Mouse (Mus musculus) hindbrain, embryonic 12.5 days (tissue): ENCODE data around the gene Ripply3. TPM values are rescaled to one million over a fixed set of nuclear protein-coding genes. Genes with fewer than 3 reads are reported as not detected.
"Not testable (repeated sequence)": the region's sequence is repeated elsewhere in the genome, so short reads cannot be mapped to it uniquely, and the experiment has no call there.

Source experiments
- ATAC-seq: fragments of 200-750 bp; cut with Nextera tagmentation; 2 replicates; pipeline ENCODE4 v1.8.0; 2017; ENCODE audit warnings: moderate TSS enrichment; ENCODE audit not compliant: low FRiP score
- H3K27ac ChIP-seq: fragments of 300-500 bp; sonication (generic); 2 replicates; pipeline ENCODE4 v1.5.1; 2016; ENCODE audit warnings: mild to moderate bottlenecking
- H3K27me3 ChIP-seq: fragments of 300-500 bp; sonication (generic); 2 replicates; pipeline ENCODE4 v1.6.1; 2016; ENCODE audit warnings: mild to moderate bottlenecking
- H3K36me3 ChIP-seq: fragments of 300-500 bp; sonication (generic); 2 replicates; pipeline ENCODE4 v1.6.1; 2016; ENCODE audit warnings: mild to moderate bottlenecking
- H3K4me1 ChIP-seq: fragments of 300-500 bp; sonication (generic); 2 replicates; pipeline ENCODE4 v1.6.1; 2016
- H3K4me2 ChIP-seq: fragments of 300-500 bp; sonication (generic); replicated peaks from 2 replicates; pipeline ENCODE4 v1.6.1; 2016; ENCODE audit warnings: mild to moderate bottlenecking
- H3K4me3 ChIP-seq: fragments of 300-500 bp; sonication (generic); 2 replicates; pipeline ENCODE4 v1.5.1; 2016; ENCODE audit warnings: mild to moderate bottlenecking
- H3K9ac ChIP-seq: fragments of 300-500 bp; sonication (generic); 2 replicates; pipeline ENCODE4 v1.6.1; 2016; ENCODE audit warnings: mild to moderate bottlenecking, moderate library complexity
- H3K9me3 ChIP-seq: fragments of 300-500 bp; sonication (generic); replicated peaks from 2 replicates; pipeline ENCODE4 v1.6.1; 2016; ENCODE audit warnings: mild to moderate bottlenecking
- WGBS: fragments of 180-500 bp; shearing (Covaris S2); methylation state at CpG from one replicate; pipeline ENCODE4 v1.1.7; 2016; 5-methylcytosine and 5-hydroxymethylcytosine counted together
- polyA plus RNA-seq: library from polyadenylated mRNA; unstranded; fragments of >200 nt; fragmentation: Nextera tagmentation; extraction: Ambion mirVana; gene quantifications from 2 replicates; pipeline ENCODE4 v1.2.1, GENCODE M21; 2016

Ripply3 gene
- polyA plus RNA-seq, 1 experiment from 2014 or later, result 3.7 TPM

DNA sequence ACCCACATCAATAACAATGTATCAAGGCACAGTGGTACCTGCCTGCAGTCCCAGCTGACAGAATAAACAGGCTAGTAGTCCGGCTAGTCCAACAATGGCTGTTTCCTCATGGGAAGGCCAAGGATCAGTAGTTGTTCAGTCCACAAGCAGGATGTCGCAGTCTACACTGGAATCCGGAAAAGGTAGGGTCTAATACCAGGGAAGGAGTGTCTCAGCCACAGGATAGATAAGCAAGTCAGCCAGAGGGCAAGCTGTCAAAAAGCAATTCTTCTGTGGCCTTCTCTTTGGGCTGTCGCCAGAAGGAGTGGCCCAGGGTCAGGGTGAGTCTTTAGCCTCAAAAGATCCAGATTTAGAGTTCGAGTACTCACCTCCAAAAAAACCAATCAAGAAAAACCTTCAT lies 10.5 kb upstream of the Ripply3 start:
- Histone ChIP-seq H3K9me3 (no peaks in the 10 kb centered on the region), H3K27me3 (no peaks in the 10 kb centered on the region), H3K9ac (no peak overlapping the region), H3K4me2 (no peak overlapping the region), H3K36me3 (no peaks in the 10 kb centered on the region), H3K27ac (no peak overlapping the region), H3K4me3 (no peak overlapping the region), H3K4me1 (peaks cover 5% of the 10 kb centered on the region)
- 77% methylated on average over 5 of the region's 5 CpGs for WGBS
- ATAC-seq, result no peak

DNA sequence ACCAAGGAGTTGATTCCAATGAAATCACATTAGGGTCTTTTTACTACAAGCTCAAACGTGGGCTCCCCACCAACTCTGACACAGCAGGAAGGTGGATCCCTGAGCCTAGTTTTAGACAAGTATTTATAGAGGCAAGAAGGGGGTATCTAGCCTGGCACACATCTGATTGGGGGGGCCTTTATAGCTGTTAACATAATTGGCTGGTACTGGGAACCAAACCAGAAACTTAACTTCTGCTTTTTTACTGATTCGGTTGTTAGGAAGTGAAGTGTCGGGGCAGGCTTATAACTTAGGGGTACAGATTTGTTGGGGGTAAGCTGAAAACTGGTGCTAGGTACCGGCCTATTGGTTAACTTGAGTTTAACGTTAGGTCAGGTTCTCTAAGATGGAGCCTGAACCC lies 8.0 kb upstream of the Ripply3 start:
- Histone ChIP-seq H3K4me3 (no peak overlapping the region), H3K4me1 (no peaks in the 10 kb centered on the region), H3K9me3 (no peaks in the 10 kb centered on the region), H3K4me2 (no peak overlapping the region), H3K9ac (no peak overlapping the region), H3K27ac (no peak overlapping the region), H3K27me3 (peaks cover 3% of the 10 kb centered on the region; the same call in 1 of the 2 replicates), H3K36me3 (no peaks in the 10 kb centered on the region)
- ATAC-seq, result no peak
- WGBS, result 83% methylated on average over 5 of the region's 5 CpGs

DNA sequence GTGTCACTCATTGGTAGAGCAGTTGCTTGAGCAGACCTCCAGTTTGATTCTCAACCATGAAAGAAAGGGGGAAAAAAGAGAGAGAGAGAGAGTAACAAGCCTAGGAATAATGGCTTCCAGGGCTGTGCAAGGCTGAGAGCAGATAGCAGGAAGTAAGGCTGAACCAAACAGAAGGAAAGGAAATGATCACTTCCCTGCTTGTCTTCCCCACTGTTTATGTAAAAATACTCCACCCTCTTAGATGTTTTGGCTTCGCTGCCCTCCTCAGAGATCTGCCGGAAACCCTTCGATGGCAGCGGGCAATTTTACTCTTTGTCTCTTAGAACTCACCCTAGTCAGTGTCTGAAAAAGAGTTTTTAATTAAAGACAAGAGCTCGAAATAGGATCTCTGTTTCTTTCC lies 4.5 kb upstream of the Ripply3 start:
- Histone ChIP-seq H3K9me3 (no peaks in the 10 kb centered on the region), H3K27ac (no peak overlapping the region), H3K9ac (no peak overlapping the region), H3K36me3 (no peaks in the 10 kb centered on the region), H3K4me1 (peaks cover 10% of the 10 kb centered on the region), H3K4me3 (no peak overlapping the region), H3K4me2 (no peak overlapping the region), H3K27me3 (peaks cover 33% of the 10 kb centered on the region)
- 67% methylated on average over 5 of the region's 5 CpGs for WGBS
- no peak for ATAC-seq

DNA sequence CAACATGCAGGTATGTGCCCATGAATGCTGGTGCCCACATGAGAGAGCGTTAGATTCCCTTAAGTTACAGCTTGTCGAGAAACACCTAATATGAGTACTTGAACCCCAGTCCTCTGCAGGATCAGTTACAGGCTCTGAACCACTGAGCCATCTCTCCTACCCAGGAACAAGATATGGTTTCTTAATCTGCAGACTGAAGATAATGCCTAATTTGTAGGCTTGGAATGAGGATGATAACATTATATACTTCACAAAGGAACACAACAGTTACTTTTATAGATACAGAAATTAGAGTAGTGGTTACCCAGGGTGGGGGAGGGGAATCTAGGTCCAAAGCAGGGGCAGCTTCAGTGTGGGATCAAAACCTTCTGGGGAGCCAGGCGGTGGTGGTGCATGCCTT lies 2.2 kb upstream of the Ripply3 start:
- no peak overlapping the region for H3K9ac ChIP-seq
- WGBS, result 93% methylated on average over 3 of the region's 3 CpGs
- H3K9me3 ChIP-seq, result no peaks in the 10 kb centered on the region
- H3K4me1 ChIP-seq, result peaks cover 21% of the 10 kb centered on the region
- H3K4me2 ChIP-seq, result no peak overlapping the region
- no peak overlapping the region for H3K27ac ChIP-seq
- no peak for ATAC-seq
- no peaks in the 10 kb centered on the region for H3K36me3 ChIP-seq
- peaks cover 48% of the 10 kb centered on the region for H3K27me3 ChIP-seq
- H3K4me3 ChIP-seq, result no peak overlapping the region

DNA sequence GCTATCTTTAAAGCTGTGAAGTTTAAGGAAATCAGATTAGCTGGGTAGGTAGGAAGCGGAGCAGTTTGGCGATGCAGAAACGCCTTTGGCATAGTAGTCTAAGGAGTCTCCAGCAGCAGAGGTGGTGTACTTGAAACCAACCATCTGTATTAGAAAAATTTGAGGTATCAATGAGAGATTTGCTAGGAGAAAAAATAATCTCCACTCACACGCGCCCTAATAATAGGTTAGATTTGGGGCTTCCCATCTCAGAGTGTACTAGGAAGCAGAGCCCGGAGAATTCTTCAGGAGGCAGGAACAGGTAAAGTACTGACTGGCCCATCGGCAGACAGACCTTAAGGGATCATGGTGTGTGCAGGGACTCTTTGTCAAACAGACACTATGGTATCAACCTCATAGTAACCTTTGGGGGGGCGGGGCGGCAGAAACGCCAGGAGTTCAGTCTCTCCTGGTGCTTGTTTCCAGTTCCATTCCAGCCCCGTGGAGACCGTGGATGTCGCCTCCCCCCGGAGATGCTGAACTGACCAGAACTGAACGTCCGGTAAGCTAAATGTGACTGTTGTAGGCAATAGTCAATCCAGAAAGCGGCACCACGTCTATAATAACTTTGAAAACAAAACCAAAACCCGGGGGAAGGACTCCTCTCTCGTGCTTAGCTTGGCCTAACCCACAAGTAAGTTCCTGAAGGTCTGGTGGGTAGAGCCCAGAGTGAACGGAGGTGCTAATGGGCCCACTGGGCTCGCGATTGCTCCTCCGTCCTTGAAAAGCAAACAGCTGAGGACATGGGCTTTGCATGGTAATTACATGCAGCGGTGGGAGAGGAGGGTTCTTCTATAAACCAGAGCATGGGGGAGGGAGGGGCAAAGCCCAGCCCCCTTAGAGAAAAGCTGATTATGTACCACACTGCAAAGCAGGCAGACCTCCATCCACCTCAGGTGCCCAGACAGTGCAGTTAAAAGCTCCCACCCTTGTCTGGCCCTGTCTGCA lies 954 bp downstream of the Ripply3 start:
- no peak overlapping the region; the same call in 1 of the 2 replicates for H3K9ac ChIP-seq
- H3K9me3 ChIP-seq, result no peaks in the 10 kb centered on the region
- peak overlapping the region; percentile 37 for H3K4me3 ChIP-seq
- ATAC-seq, result peak; percentile 55
- H3K27ac ChIP-seq, result no peak overlapping the region
- peaks cover 48% of the 10 kb centered on the region for H3K27me3 ChIP-seq
- H3K4me1 ChIP-seq, result peaks cover 21% of the 10 kb centered on the region
- 9% methylated on average over 25 of the region's 25 CpGs for WGBS
- no peaks in the 10 kb centered on the region for H3K36me3 ChIP-seq
- H3K4me2 ChIP-seq, result peak overlapping the region; percentile 58

DNA sequence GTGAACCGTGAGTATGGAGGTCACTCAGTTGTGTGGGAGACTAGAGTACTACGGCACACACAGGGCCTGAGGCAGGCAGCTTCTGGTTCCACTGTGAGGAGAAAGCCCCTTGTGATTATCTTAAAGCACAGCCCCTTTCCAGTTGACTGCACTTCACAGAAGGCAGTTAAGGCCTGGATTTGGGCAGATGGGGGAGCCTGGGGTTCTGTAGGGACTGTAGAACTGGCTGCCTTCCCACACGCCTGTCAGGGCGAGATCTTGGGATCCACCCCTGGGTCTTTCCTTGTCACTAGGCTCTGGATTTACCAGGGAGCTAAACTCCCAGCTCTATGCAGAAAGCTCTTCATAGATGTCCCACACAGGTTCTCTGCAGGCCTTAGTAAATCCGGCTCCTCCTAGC lies 2.2 kb downstream of the Ripply3 start:
- H3K9me3 ChIP-seq, result no peaks in the 10 kb centered on the region
- no peak overlapping the region for H3K4me2 ChIP-seq
- peak; percentile 61 for ATAC-seq
- H3K36me3 ChIP-seq, result no peaks in the 10 kb centered on the region
- peaks cover 45% of the 10 kb centered on the region for H3K27me3 ChIP-seq
- WGBS, result 54% methylated on average over 5 of the region's 5 CpGs
- peaks cover 21% of the 10 kb centered on the region for H3K4me1 ChIP-seq
- no peak overlapping the region for H3K9ac ChIP-seq
- no peak overlapping the region for H3K27ac ChIP-seq
- H3K4me3 ChIP-seq, result no peak overlapping the region

DNA sequence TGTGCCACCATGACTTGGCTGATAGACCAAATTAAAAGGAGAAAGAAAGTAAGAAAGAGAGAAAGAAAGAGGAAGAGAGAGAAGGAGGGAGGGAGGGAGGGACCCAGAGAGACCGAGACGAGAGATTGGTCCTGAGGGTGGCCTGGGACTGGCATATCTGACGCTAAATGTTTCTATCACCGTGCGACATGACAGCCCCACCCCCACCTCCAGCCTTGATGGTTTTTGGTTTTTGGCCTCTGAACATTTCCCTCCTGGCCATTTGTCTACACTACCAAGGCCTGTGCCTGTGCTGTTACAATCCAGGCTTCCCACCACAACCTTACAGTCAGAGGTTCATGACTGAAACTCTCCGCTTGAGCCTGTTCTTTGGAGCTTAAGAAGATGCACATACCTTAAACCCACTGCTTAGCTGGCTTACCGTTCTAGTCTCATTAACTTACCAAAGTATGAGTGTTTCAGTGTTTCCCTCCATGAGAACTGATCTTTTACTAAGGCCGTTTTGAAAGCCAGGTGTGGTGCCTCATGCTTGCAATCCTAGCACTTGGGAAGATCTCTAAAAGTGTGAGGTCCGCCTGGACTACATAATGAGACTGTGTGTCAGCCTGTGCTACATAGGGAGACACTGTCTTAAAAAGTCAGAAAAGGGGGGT lies 3.1 kb downstream of the Ripply3 start:
- H3K27me3 ChIP-seq, result peaks cover 37% of the 10 kb centered on the region
- 82% methylated on average over 9 of the region's 9 CpGs for WGBS
- no peak overlapping the region for H3K4me2 ChIP-seq
- H3K9ac ChIP-seq, result no peak overlapping the region
- H3K36me3 ChIP-seq, result no peaks in the 10 kb centered on the region
- H3K27ac ChIP-seq, result no peak overlapping the region
- peaks cover 21% of the 10 kb centered on the region for H3K4me1 ChIP-seq
- H3K9me3 ChIP-seq, result no peaks in the 10 kb centered on the region
- H3K4me3 ChIP-seq, result no peak overlapping the region
- ATAC-seq, result no peak

DNA sequence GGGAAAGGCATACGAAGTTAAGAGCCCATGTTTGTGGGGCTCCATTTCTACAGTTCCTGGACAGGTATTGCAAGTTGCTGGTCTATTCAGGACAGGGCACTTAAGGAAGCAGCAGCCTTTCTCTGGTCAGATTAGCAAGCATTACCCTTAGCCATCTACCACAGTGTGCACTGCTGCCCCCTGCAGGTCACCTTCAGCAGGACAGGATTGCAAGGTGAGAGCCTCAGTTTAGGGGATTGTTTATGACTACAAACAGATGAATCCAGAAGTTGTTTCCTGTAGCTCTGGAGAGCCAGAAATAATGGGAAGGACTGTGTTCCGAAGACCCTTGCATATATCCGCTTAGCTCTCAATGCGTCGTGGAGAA lies 3.6 kb downstream of the Ripply3 start:
- Histone ChIP-seq H3K4me3 (no peak overlapping the region), H3K27me3 (peaks cover 33% of the 10 kb centered on the region), H3K36me3 (no peaks in the 10 kb centered on the region), H3K9ac (no peak overlapping the region), H3K4me1 (peaks cover 21% of the 10 kb centered on the region), H3K4me2 (no peak overlapping the region), H3K9me3 (no peaks in the 10 kb centered on the region), H3K27ac (no peak overlapping the region)
- ATAC-seq, result no peak
- WGBS, result 58% methylated on average over 5 of the region's 5 CpGs

DNA sequence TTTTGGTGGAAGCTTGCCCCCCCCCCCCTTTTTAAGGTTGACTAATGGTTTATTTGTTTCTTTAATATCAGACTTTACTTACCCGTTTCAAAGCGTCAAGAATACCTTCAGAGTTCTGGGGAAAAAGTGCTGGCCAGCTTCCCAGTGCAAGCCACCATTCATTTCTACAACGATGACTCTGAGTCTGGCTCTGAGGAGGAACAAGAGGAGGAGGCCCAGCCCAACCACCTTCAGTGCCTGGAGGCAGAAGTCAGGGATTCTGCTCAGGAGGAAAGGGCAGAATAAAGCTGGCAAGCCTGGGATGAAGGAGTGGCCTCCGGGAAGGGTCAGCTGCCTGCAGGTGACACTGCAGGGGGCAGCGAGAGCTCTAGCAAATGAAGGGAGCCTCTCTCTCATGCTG lies 7.4 kb downstream of the Ripply3 start:
- no peaks in the 10 kb centered on the region for H3K27me3 ChIP-seq
- H3K4me1 ChIP-seq, result no peaks in the 10 kb centered on the region
- ATAC-seq, result no peak
- H3K27ac ChIP-seq, result no peak overlapping the region
- no peak overlapping the region for H3K4me3 ChIP-seq
- H3K9me3 ChIP-seq, result no peaks in the 10 kb centered on the region
- WGBS, result 39% methylated on average over 5 of the region's 5 CpGs
- no peak overlapping the region for H3K9ac ChIP-seq
- H3K36me3 ChIP-seq, result no peaks in the 10 kb centered on the region
- no peak overlapping the region for H3K4me2 ChIP-seq

DNA sequence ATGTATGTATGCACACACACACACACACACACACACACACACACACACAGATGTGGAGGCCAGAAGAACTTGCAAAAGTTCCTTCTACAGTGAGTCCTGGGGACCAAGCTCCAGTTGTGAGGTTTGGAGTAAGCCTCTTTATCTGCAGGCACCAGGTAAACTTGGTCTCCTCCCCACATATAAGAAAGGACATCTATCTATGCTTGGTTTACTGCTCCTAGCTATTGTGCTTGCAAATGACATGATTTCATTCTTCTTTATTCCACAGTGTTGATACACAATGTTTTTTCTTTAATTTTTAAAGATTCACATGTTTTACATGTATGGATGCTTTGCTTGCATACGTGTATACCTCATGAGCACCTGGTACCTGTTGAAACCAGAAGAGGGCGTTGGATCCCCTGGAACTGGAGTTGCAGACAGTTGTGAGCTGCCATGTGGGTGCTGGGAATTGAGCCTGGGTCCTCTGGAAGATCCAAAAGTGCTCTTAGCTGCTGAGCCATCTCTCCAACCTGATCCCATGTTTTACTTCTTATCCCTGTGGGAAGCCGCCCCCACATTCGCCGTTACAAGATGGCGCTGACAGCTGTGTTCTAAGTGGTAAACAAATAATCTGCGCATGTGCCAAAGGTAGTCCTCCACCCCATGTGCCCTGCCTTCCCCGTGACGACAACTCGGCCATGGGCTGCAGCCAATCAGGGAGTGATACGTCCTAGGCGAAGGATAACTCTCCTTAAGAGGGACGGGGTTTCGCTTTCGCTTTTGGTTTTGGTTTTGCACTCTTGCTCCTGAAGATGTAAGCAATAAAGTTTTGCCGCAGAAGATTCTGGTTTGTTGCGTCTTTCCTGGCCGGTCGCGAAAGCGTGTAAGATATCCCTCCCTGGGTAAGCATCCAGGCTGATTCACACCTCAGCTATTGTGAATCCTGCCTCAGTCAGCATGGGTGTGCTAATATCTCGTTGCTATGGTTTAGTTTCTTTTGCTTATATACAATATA lies 11.2 kb downstream of the Ripply3 start:
- not testable (repeated sequence) for H3K4me3 ChIP-seq, H3K4me1 ChIP-seq, H3K27me3 ChIP-seq, H3K36me3 ChIP-seq, H3K9ac ChIP-seq, ATAC-seq, H3K27ac ChIP-seq, H3K9me3 ChIP-seq, H3K4me2 ChIP-seq
- 93% methylated on average over 20 of the region's 22 CpGs for WGBS

DNA sequence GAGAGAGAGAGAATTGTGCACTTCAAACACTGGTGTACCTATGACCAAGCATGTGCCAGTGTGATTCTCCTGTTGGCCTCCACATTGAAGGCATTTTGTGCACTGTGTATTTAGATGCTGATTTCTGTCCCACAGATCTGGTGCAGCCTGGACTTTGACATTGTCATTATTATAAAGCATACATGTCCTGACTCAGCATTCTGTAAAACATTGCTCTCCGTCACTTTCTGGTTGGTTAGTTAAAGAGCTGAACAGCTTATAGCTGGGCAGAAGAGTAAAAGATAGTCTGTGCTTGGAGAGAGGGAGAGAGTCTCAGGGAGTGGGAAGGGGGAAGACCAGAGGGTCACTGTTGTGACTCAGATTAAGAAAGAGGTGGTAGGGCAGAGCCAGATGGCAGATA lies 17.5 kb downstream of the Ripply3 start:
- H3K9me3 ChIP-seq, result no peaks in the 10 kb centered on the region
- H3K9ac ChIP-seq, result no peak overlapping the region
- ATAC-seq, result no peak
- H3K27me3 ChIP-seq, result no peaks in the 10 kb centered on the region; the same call in 1 of the 2 replicates
- H3K4me3 ChIP-seq, result no peak overlapping the region
- H3K27ac ChIP-seq, result no peak overlapping the region
- H3K4me1 ChIP-seq, result peaks cover 9% of the 10 kb centered on the region
- WGBS, result 92% methylated on average over 1 of the region's 1 CpGs
- no peak overlapping the region for H3K4me2 ChIP-seq
- no peaks in the 10 kb centered on the region for H3K36me3 ChIP-seq
